Mouse (Mus musculus): ENCODE data around the gene Gldn. TPM values are rescaled to one million over a fixed set of nuclear protein-coding genes. Genes with fewer than 3 reads are reported as not detected.

Gene Gldn
- not detected in 2 replicates for polyA plus RNA-seq (2015; fragmentation: Nextera tagmentation; extraction: Ambion mirVana)

- no peaks in the 10 kb centered on the region for H3K9me3 ChIP-seq (ENCODE audit: low read length)
- DNase-seq (ENCODE audit: low spot score) (no peak), ATAC-seq (no peak)
- no peak for TF ChIP-seq CTCF (IDR thresholded peaks at IDR 0.05)
- TF ChIP-seq EP300 (IDR thresholded peaks at IDR 0.05) = no peak
- no peak within 1 kb of the TSS for H3K4me3 ChIP-seq (ENCODE audit: low read depth, low read length)
- no peak within 1 kb of the TSS for H3K9ac ChIP-seq (replicated peaks; ENCODE audit: low read depth)
- no peaks in the 10 kb centered on the region for H3K27me3 ChIP-seq (replicated peaks; ENCODE audit: insufficient read depth, low read length)
- 3% methylated on average over 53 of the region's 61 CpGs for WGBS
- H3K4me1 ChIP-seq (ENCODE audit: insufficient read depth, low read depth, low read length) = no peaks in the 10 kb centered on the region
- no peak within 1 kb of the TSS for H3K27ac ChIP-seq (ENCODE audit: low read length)
- peak within 1 kb of the TSS; percentile 44 for H3K4me2 ChIP-seq (replicated peaks; ENCODE audit: low read depth, low read length)
- H3K36me3 ChIP-seq (ENCODE audit: insufficient read depth, low read length) = no peaks in the 10 kb centered on the region
These were observed at the start of gene Gldn for GRCm38 (mm10) chr9:54286331-54286987. Gene Gldn (plus strand): TSS chr9:54286486.

- whole genome bisulfite sequencing = 60% methylated on average over 3 of the region's 3 CpGs
- Histone ChIP-seq H3K27ac (ENCODE audit: low read length) (no peak overlapping the region), H3K27me3 (replicated peaks; ENCODE audit: insufficient read depth, low read length) (no peaks in the 10 kb centered on the region), H3K4me2 (replicated peaks; ENCODE audit: low read depth, low read length) (no peak overlapping the region), H3K4me3 (ENCODE audit: low read depth, low read length) (no peak overlapping the region), H3K4me1 (ENCODE audit: insufficient read depth, low read depth, low read length) (no peaks in the 10 kb centered on the region), H3K36me3 (ENCODE audit: insufficient read depth, low read length) (no peaks in the 10 kb centered on the region), H3K9ac (replicated peaks; ENCODE audit: low read depth) (no peak overlapping the region), H3K9me3 (ENCODE audit: low read length) (no peaks in the 10 kb centered on the region)
- DNase-seq (ENCODE audit: low spot score) = no peak
- ATAC-seq = no peak
- TF ChIP-seq CTCF (IDR thresholded peaks at IDR 0.05) = no peak
- TF ChIP-seq EP300 (IDR thresholded peaks at IDR 0.05) = no peak
These were observed 41.2 kb upstream of the Gldn start for GRCm38 (mm10) chr9:54244869-54245665.

DNA sequence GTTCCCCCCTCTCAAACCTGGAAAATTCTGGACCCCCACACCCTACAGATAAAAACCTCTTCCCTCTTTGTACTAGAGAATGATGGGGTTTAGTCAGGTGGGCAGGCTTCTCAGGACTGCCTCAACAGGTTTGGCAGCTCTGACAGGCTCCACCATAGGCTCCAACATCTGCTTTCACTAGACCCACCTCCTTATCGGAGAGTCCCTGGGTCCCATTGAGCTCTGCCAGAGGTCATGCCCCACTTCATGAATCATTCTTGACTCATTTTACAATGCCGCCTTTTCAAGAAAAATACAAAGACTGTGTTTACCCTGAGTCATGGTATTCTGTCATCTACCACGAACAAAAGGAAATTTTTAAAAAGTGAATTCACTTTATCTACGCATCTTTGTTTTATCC is 21.5 kb upstream of the Gldn start:
- H3K27ac ChIP-seq (ENCODE audit: low read length) = no peak overlapping the region
- no peaks in the 10 kb centered on the region for H3K9me3 ChIP-seq (ENCODE audit: low read length)
- no peak overlapping the region for H3K9ac ChIP-seq (replicated peaks; ENCODE audit: low read depth)
- H3K4me1 ChIP-seq (ENCODE audit: insufficient read depth, low read depth, low read length) = no peaks in the 10 kb centered on the region
- H3K27me3 ChIP-seq (replicated peaks; ENCODE audit: insufficient read depth, low read length) = no peaks in the 10 kb centered on the region
- DNase-seq (ENCODE audit: low spot score) (no peak), ATAC-seq (no peak)
- TF ChIP-seq CTCF (IDR thresholded peaks at IDR 0.05) (no peak), EP300 (IDR thresholded peaks at IDR 0.05) (no peak)
- WGBS = 48% methylated on average over 4 of the region's 4 CpGs
- H3K36me3 ChIP-seq (ENCODE audit: insufficient read depth, low read length) = no peaks in the 10 kb centered on the region
- no peak overlapping the region for H3K4me2 ChIP-seq (replicated peaks; ENCODE audit: low read depth, low read length)
- no peak overlapping the region for H3K4me3 ChIP-seq (ENCODE audit: low read depth, low read length)

- Histone ChIP-seq H3K4me3 (ENCODE audit: low read depth, low read length) (no peak within 1 kb of the TSS), H3K9me3 (ENCODE audit: low read length) (no peaks in the 10 kb centered on the region), H3K27ac (ENCODE audit: low read length) (no peak within 1 kb of the TSS), H3K36me3 (ENCODE audit: insufficient read depth, low read length) (no peaks in the 10 kb centered on the region), H3K27me3 (replicated peaks; ENCODE audit: insufficient read depth, low read length) (no peaks in the 10 kb centered on the region), H3K4me1 (ENCODE audit: insufficient read depth, low read depth, low read length) (no peaks in the 10 kb centered on the region), H3K9ac (replicated peaks; ENCODE audit: low read depth) (no peak within 1 kb of the TSS), H3K4me2 (replicated peaks; ENCODE audit: low read depth, low read length) (no peak within 1 kb of the TSS)
- TF ChIP-seq EP300 (IDR thresholded peaks at IDR 0.05) (no peak), CTCF (IDR thresholded peaks at IDR 0.05) (no peak)
- ATAC-seq = no peak
- DNase-seq (ENCODE audit: low spot score) = no peak
- WGBS = 77% methylated on average over 7 of the region's 7 CpGs
These were observed 18.3 kb upstream of the Gldn start, which contains the start of gene Cyp19a1 for GRCm38 (mm10) chr9:54268010-54268409. Gene Cyp19a1 (minus strand): TSS chr9:54268110.

DNA sequence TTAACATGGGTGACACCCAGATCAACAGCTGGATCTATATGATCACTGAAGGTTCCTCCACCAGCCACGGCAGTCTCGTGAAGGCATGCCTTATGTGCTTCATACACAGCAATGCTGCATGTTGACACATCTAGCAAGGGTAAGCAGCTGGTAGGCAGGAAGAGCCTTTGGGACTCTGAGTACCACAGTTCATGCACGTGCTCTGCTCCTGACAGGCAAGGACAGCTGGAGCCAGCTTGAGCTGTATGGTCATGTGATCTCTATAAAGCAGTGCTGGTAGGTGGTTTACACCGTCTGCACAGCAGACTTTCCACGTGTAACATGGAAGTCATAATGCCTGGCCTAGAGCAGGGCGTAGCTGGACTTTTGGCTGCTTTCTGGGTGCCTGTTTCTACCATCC is 16.3 kb upstream of the Gldn start:
- Histone ChIP-seq H3K4me1 (ENCODE audit: insufficient read depth, low read depth, low read length) (no peaks in the 10 kb centered on the region), H3K36me3 (ENCODE audit: insufficient read depth, low read length) (no peaks in the 10 kb centered on the region), H3K4me2 (replicated peaks; ENCODE audit: low read depth, low read length) (no peak overlapping the region), H3K9me3 (ENCODE audit: low read length) (no peaks in the 10 kb centered on the region), H3K9ac (replicated peaks; ENCODE audit: low read depth) (no peak overlapping the region), H3K27me3 (replicated peaks; ENCODE audit: insufficient read depth, low read length) (no peaks in the 10 kb centered on the region), H3K27ac (ENCODE audit: low read length) (no peak overlapping the region), H3K4me3 (ENCODE audit: low read depth, low read length) (no peak overlapping the region)
- WGBS = 71% methylated on average over 6 of the region's 6 CpGs
- ATAC-seq (no peak), DNase-seq (ENCODE audit: low spot score) (no peak)
- TF ChIP-seq CTCF (IDR thresholded peaks at IDR 0.05) = no peak
- no peak for TF ChIP-seq EP300 (IDR thresholded peaks at IDR 0.05)

DNA sequence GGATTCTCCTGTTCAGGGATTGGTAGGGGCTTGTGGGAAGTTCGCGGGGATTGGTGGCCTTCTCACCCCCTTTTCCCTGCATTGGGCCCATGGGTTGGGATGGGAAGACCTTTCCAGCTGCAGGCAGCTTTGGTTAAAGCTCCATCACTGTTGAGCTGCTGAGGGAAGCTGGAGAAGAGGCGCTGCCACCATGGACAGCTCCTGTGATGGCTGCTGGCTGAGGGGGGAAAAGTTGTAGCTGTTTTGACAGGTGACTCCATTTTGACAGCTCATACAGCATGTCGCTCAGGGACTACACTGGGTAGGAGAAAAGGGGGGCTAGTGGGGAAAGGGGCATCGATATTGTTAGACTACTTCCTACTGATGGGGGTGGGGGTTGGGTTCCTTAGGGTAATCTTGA is 15.4 kb upstream of the Gldn start:
- H3K9me3 ChIP-seq (ENCODE audit: low read length) = no peaks in the 10 kb centered on the region
- WGBS = 29% methylated on average over 5 of the region's 5 CpGs
- no peaks in the 10 kb centered on the region for H3K4me1 ChIP-seq (ENCODE audit: insufficient read depth, low read depth, low read length)
- no peak overlapping the region for H3K9ac ChIP-seq (replicated peaks; ENCODE audit: low read depth)
- no peaks in the 10 kb centered on the region for H3K36me3 ChIP-seq (ENCODE audit: insufficient read depth, low read length)
- DNase-seq (ENCODE audit: low spot score) (peak; percentile 7), ATAC-seq (no peak)
- H3K27me3 ChIP-seq (replicated peaks; ENCODE audit: insufficient read depth, low read length) = no peaks in the 10 kb centered on the region
- H3K4me2 ChIP-seq (replicated peaks; ENCODE audit: low read depth, low read length) = no peak overlapping the region
- H3K4me3 ChIP-seq (ENCODE audit: low read depth, low read length) = no peak overlapping the region
- no peak overlapping the region for H3K27ac ChIP-seq (ENCODE audit: low read length)
- TF ChIP-seq EP300 (IDR thresholded peaks at IDR 0.05) (no peak), CTCF (IDR thresholded peaks at IDR 0.05) (no peak)
